Mouse (Mus musculus) ES-E14 (cell line): ENCODE results near the gene Gm12845.

Source experiments
- HCFC1 ChIP-seq: IDR thresholded peaks from 2 replicates; pipeline ENCODE4 v1.6.1; 2012; ENCODE audit warnings: low read length, inconsistent platforms, borderline replicate concordance; ENCODE audit not compliant: insufficient read depth
- ZC3H11A ChIP-seq: IDR thresholded peaks from 2 replicates; pipeline ENCODE4 v1.6.1; 2012; ENCODE audit warnings: low read depth, mild to moderate bottlenecking, inconsistent platforms, low read length, borderline replicate concordance

GRCm38 (mm10) chr4:117731926-117732325 lies 7.7 kb downstream of the Gm12845 start:
- TF ChIP-seq ZC3H11A (no peak), HCFC1 (no peak)
